Mouse (Mus musculus) 3134 (cell line): ENCODE measurements around the gene Hoxa9.

ENCODE experiments used
- DNase-seq: peaks from one replicate; pipeline ENCODE4 v3.0.0-alpha.2; 2011; ENCODE audit warnings: low spot score; ENCODE audit not compliant: insufficient read length; ENCODE audit errors: extremely low read depth

Hoxa9 gene

DNA sequence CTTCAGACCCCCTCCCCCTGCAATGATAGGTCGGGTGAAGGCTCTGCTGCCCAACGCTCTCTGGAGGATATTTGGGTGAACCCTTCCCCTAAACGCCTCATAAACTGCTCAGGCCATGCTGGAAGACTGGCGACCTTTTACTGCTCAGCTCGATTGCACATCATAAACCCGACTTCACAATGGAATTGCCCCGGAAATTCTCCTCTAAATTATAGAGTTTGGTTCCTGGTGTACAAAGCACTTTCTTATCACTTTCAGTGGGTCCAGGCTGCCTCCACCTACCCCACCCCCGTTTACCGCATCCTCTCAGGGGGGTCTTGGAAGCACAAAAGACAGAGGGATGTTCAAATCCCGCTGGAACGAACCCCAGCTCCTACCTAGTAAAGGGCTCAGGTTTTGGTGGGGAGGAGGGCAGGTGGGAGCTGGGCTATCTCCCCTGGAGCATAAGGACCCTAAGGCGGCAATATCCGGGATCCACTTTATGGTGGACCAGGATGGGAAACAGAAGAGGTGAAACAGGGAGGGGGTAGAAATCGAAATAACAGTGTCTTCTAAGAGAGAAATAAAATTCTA, 12.2 kb downstream of the Hoxa9 start:
- DNase-seq: no peak

- no peak for DNase-seq
Observed at GRCm38 (mm10) chr6:52217895-52218642, 12.8 kb downstream of the Hoxa9 start.

DNA sequence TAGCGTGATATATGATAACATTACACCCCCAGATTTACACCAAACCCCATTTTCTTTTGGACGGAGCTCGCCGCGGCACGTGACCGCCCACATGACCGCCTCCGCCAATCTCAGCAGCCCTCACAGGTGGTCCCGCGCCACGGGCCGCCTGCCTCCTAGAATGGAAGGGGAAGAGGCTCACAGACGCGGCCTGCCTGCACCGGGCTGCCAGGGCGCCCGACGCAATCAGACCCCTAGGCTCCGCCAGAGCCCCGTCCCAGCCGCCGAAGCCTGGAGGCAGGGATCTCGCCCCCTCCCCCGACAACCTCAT, 13.5 kb downstream of the Hoxa9 start:
- no peak for DNase-seq

DNA sequence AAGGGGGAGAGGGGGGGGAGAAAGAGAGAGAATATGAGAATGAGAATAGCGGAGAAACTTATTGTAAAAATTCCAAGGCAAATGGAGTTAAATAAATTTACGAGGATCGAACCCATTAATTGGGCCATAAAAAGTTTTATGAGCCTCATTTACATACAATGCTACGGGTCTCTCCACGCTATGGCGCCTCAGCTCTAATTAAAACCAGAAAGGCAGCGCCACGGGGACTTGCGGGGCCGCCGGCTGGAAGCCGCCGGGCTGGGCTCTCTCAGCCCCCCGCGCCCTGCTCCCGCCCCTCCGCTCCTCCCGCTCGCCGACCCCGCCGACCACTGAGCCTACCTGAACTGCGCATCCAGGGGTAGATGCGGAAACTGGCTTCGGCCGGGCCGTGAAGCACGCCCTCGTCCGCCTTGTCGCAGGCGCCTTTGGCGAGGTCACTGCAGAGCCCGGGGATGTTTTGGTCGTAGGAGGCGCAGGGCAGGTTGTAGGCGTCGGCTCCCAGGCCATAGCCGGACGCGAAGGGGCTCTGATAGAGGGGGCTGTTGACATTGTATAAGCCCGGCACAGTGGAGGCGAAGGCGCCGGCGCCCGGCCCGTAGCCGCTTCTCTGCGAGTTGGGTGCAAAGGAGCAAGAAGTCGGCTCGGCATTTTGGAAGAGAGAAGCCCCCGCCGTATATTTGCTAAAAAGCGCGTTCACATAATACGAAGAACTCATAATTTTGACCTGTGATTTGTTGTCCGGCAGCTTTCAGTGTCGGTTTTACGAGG, 14.0 kb downstream of the Hoxa9 start:
- DNase-seq: no peak

DNA sequence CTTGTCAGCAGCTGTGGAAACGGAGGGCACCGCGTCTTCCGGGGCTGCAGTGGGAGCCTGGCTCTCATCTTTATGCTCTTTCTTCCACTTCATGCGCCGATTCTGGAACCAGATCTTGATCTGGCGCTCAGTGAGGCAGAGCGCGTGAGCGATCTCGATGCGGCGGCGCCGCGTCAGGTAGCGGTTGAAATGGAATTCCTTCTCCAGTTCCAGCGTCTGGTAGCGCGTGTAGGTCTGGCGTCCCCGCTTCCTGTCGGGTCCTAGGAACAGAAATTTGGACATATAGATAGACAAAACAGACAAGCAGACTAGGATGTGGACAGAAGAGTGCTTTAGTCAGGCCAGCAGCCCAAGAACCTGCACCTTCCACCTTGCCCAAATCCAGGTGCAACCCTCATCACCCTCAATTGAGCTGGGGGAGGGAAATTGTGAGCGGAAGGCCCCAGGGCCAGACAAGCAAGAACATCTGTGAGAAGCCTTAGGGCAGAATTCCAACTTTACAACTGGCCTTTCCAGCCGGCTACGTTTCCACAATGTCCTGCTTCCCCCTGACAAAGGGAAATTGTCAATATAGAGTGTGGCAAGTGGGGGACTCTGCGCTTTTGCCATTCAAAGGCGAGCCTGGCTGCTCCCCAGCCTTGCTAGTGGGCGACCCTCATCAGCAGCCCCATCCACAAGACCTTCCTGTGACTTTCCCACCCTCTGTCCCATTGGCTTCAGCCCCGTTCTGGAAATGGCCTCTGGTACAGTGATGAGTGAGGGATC, 14.9 kb downstream of the Hoxa9 start:
- no peak for DNase-seq

DNA sequence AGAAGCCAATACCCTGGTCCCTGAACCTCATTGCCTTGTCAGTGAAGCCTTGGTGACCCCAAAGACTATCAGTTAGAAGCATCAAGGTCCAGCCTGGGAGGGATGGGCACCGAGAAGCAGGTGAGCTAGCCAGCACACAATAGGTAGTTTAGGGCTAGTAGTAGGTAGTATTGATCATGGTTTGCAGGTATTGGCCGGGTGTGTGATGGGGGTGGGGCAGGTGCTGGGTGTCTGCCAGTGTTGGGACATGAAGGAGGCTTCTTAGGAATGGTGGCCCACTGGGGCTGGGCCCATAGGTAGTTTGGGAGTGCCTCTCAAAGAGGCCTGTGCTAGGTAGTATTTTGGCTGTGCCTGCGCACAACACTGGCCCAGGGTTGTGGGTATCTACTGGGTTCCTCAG, 15.8 kb downstream of the Hoxa9 start:
- no peak for DNase-seq

GRCm38 (mm10) chr6:52214271-52214670, 16.6 kb downstream of the Hoxa9 start:
- DNase-seq: no peak

- peak; percentile 81 for DNase-seq
Observed at GRCm38 (mm10) chr6:52213119-52213986, 17.5 kb downstream of the Hoxa9 start, which contains the start of the genes Hoxa3 and Gm28308. TSS of gene Hoxa3 (minus strand) at chr6:52213336. TSS of gene Gm28308 (minus strand) at chr6:52213339.

DNA sequence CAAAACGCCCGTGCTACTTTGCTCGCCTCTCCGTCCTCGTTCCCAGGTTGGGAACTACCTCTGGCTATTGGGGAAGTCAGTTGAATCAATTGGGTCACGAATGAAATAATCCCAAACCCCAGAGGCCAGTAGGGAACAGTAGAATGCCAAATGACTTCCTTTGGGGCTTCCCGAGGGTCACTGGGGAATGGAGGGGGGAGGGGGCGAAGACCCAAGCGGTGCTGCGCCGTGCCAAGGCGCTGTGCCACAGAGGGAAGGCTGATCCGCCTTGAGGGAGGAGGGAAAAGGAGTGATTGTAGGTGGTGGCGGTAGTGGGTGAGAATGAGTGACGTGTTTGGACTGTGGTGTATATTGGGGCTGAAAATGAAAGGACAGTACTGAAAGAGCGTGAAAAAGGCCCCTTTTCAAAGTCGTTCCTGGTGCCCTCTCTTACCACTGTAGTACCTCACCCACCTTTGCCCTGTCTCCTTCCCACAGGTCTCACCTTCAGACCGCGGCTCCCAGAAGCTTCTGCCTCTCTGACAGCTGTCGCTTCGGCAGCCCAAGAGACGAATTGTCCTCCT, 18.3 kb downstream of the Hoxa9 start:
- DNase-seq: peak; percentile 78

- no peak for DNase-seq
Observed at GRCm38 (mm10) chr6:52211961-52212360, 18.9 kb downstream of the Hoxa9 start.

GRCm38 (mm10) chr6:52211170-52211935, 19.5 kb downstream of the Hoxa9 start:
- DNase-seq: peak; percentile 84

GRCm38 (mm10) chr6:52209685-52210046, 21.2 kb downstream of the Hoxa9 start:
- DNase-seq: no peak

- DNase-seq: no peak
Observed at GRCm38 (mm10) chr6:52208868-52209684, 21.8 kb downstream of the Hoxa9 start.

- peak; percentile 71 for DNase-seq
Observed at GRCm38 (mm10) chr6:52208072-52208867, 22.6 kb downstream of the Hoxa9 start, which contains the start of gene Hoxa6. TSS of gene Hoxa6 (minus strand) at chr6:52208722.

GRCm38 (mm10) chr6:52207684-52207976, 23.3 kb downstream of the Hoxa9 start:
- DNase-seq: no peak

- no peak for DNase-seq
Observed at GRCm38 (mm10) chr6:52206882-52207683, 23.8 kb downstream of the Hoxa9 start.
